Mouse (Mus musculus) left cerebral cortex, adult 18-20 months (tissue): ENCODE measurements around the gene Zswim3. TPM values are rescaled to one million over a fixed set of nuclear protein-coding genes. Genes with fewer than 3 reads are reported as not detected.

ENCODE experiments used
- DNase-seq, 2 experiments: peaks; one replicate each; pipeline ENCODE4 v3.0.0; 2021 to 2022; ENCODE audit warnings: low spot score in 2 of 2, mixed read lengths in 1 of 2
- long read RNA-seq, 2 experiments: library from polyadenylated mRNA; stranded (forward); transcript quantifications; one replicate each; pipeline ENCODE4 v2.0.0; 2021
- total RNA-seq, 2 experiments: library from RNA; stranded (reverse); gene quantifications; 2 replicates each; pipeline ENCODE4 v1.2.3; 2021

Gene Zswim3
- total RNA-seq: 10 to 100 TPM; 10.1 to 10.2 TPM
- long read RNA-seq, experiment 1, transcript Zswim3-201 (2 exons, 2,708 nt): major isoform, 11 of 14 reads
- long read RNA-seq, experiment 1, partial matches to known transcripts: 2 of 14 reads
- long read RNA-seq, experiment 1, other reads (novel, unspliced or antisense): 1 of 14 reads
- long read RNA-seq, experiment 2, transcript Zswim3-201 (2 exons, 2,708 nt): major isoform, 10 of 11 reads
- long read RNA-seq, experiment 2, partial matches to known transcripts: 0 of 11 reads
- long read RNA-seq, experiment 2, other reads (novel, unspliced or antisense): 1 of 11 reads

DNA sequence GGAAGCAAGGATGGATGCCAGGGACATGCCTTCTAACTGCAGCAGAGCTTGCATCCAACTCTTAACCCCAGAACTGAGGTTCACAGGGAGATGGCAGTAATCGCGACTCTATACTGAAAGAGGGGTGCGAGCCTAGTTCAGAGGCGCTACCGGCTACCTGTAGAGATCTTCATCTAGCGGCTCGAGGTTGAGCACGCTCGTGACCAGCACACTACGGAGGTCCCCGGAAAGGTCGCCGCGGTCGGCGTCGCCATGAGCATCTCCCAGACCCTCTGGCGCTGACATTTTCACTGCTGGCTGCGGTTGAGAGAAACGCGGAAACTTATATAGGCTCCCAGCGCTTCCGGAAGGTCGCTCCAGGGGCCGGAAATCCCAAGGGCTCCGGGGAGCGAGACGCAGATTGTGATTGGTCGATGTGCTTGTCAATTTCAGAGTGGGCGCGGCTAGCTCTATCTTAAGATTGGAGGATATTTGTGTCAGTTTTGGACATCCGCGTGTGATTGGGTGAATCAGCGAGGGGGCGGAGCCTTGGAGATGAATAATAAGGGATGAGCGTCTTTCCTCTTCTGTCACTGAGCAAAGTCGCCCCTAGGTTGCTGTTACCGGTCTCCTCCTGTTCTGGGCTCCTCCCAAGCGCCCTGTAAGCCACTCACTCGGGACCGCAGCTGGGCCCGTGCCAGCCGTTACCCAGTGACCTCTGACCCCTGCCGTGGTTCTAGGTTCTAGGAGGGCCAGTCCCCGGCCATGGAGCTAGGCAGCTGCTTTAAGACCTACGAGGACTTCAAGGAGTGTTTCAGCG lies at the start of gene Zswim3, which contains the start of gene Acot8:
Gene Zswim3, plus strand, starts transcription at position 566 of the 799 bp plus-strand sequence.
Gene Acot8, minus strand, starts transcription at position 350 of the 799 bp plus-strand sequence.
- peak; percentile 97 for DNase-seq

GRCm38 (mm10) chr2:164757841-164758240 lies 47.1 kb upstream of the Zswim3 start:
- DNase-seq: no peak

DNA sequence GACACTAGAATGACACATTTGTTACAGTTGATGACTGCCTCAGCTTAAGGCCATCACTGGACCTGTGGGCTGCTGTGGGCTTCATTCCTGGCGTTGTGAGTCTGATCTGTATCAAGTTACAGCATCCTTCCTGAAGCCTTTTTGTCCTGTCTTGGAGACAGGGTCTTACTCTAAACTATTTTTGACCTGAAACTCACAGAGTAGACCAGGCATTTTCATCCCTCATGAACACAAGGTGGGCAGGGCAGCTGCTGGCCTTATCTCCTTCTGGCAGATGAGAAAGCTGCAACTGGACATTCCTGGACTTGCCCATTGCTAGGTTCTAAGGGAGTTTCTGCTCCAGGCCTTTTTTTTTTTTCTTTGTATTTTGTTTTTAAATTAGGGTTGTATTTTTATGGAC lies 46.2 kb upstream of the Zswim3 start:
- DNase-seq: no peak

GRCm38 (mm10) chr2:164760059-164760833 lies 44.7 kb upstream of the Zswim3 start:
- no peak for DNase-seq

GRCm38 (mm10) chr2:164761502-164761901 lies 43.4 kb upstream of the Zswim3 start:
- no peak for DNase-seq

DNA sequence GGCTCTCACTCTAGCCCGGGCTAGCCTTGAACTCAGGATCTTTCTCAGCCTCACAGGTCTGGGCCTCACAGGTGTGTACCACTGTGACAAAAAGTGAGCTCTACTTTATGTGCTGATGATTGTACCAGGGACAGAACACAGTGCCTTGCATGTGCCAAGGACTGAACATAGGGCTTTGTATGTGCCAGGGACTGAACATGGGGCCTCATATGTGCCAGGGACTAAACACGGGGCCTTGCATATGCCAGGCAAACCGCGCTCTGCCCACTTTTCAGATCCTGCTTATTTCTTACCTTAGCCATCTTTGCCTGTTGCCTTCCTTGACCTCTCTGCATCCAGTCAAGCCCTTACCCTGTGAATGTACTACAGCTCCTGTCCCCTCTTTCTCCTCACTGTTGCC lies 42.9 kb upstream of the Zswim3 start:
- DNase-seq: no peak

- no peak for DNase-seq
Measured at GRCm38 (mm10) chr2:164762593-164762992, 42.3 kb upstream of the Zswim3 start.

- DNase-seq: peak; percentile 14 to 22
Measured at GRCm38 (mm10) chr2:164765841-164766240, 39.1 kb upstream of the Zswim3 start.

GRCm38 (mm10) chr2:164767812-164768540 lies 36.9 kb upstream of the Zswim3 start:
- DNase-seq: no peak

DNA sequence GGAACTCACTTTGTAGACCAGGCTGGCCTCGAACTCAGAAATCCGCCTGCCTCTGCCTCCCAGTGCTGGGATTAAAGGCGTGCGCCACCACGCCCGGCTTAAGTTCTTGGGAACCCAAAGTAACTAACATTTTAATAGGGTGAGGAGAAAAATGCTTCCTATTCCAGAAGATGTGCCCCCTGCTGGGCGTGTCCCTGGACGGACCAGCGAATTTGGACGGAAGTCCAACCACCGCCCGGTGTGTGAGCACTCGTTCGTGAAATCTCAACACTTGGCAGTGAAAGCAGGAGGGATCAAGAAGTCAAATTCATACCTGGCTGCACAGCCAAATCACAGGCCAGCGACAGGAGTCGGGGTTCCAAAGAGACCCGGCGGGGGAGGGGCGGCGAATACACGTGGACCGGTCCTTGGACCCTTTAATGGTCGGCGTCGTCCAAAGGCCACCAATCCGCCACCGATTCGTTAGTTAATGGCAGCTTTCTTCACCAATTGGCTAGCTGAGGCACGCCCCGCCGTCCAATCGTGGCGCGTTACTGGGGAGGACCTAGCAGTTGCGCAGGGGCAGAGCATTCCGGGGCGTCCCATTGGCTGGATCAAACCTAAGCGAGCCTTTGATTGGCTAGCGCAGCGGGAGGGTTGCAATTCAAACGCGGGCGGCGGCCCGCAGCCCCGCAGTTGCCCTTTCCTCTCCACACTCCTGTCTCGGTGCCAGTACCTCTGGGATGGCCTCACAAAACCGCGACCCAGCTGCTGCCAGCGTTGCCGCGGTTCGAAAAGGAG lies 35.5 kb upstream of the Zswim3 start, which contains the start of gene Ube2c:
Gene Ube2c, plus strand, starts transcription at position 641 of the 780 bp plus-strand sequence.
- DNase-seq: peak; percentile 97 to 99

- DNase-seq: no peak
Measured at GRCm38 (mm10) chr2:164770279-164770678, 34.6 kb upstream of the Zswim3 start.

DNA sequence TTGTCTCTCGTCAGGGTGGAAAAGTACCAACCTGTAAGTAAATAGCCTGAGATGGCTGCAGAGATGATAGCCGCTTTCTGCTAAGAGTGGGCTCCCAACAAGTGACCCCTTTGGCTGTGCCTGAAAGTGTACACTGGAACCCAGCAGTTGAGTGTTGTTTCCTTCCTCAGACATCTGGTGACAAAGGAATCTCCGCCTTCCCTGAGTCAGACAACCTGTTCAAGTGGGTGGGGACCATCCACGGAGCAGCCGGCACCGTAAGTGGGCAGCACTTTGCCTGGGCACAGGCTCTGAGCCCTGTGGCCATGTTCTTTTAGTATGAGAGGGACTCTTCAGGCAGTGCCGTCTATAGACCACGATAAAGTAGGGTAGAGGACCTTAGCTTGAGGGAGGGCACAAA lies 33.8 kb upstream of the Zswim3 start:
- DNase-seq: no peak

- DNase-seq: no peak
Measured at GRCm38 (mm10) chr2:164773229-164773988, 31.5 kb upstream of the Zswim3 start.

DNA sequence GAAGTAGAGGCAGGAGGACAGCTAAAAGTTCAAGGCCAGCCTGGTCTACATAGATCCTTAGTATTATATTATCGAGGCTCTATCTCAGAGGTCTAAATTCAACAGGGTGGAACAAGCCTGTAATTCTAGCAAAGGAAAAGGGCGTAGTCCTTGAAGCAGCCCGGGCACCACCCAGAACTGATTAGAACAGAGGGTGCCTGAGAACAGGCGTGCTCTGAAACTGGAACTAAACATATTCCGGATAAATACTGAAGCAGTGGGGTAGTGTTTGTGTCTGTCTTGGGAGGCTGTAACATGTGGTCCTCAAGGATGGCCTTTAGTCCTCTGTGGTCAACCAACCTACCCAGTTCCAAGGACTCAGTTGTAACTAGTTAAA lies 30.9 kb upstream of the Zswim3 start:
- no peak for DNase-seq

DNA sequence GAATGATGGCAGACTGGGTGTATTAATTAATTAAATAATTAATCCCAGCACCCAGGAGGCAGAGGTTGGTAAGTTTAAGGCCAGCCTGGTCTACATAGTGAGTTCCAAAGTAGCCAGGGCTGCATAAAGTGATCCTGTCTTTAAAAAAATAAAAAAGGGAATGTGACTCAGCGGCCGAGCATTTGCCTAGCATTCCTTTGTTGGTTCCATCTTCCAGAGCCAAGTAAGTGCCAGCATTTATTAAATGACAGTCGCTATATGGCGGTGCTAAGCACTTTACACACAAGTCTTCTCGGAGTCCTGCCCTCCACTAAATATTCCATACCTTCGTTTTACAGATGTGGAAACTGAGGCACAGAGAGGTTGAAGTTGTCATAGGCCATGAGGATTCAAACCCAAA lies 28.8 kb upstream of the Zswim3 start:
- DNase-seq: no peak

GRCm38 (mm10) chr2:164776801-164777200 lies 28.1 kb upstream of the Zswim3 start:
- DNase-seq: no peak

GRCm38 (mm10) chr2:164777246-164778014 lies 27.5 kb upstream of the Zswim3 start:
- DNase-seq: no peak

- no peak for DNase-seq
Measured at GRCm38 (mm10) chr2:164778015-164778287, 26.9 kb upstream of the Zswim3 start.

- no peak for DNase-seq
Measured at GRCm38 (mm10) chr2:164778809-164779208, 26.1 kb upstream of the Zswim3 start.
